Mouse (Mus musculus) left cerebral cortex, postnatal 25 days (tissue): ENCODE results near the gene AC131692.1. TPM values are rescaled to one million over a fixed set of nuclear protein-coding genes. Genes with fewer than 3 reads are reported as not detected.

Experiments used
- DNase-seq, 2 experiments: peaks; one replicate each; pipeline ENCODE4 v3.0.0; 2022; ENCODE audit warnings: low spot score in 2 of 2, mixed read lengths in 1 of 2
- intact Hi-C: fragments of 180-260 bp; cut with DNase I; formaldehyde crosslinking; loops from one replicate; pipeline ENCODE4 v1.15.1; 2025
- total RNA-seq, 2 experiments: library from RNA; stranded (reverse); gene quantifications; 2 replicates each; pipeline ENCODE4 v1.2.3; 2021

The AC131692.1 gene
- total RNA-seq, 2 experiments from 2014 or later, result not detected

DNA sequence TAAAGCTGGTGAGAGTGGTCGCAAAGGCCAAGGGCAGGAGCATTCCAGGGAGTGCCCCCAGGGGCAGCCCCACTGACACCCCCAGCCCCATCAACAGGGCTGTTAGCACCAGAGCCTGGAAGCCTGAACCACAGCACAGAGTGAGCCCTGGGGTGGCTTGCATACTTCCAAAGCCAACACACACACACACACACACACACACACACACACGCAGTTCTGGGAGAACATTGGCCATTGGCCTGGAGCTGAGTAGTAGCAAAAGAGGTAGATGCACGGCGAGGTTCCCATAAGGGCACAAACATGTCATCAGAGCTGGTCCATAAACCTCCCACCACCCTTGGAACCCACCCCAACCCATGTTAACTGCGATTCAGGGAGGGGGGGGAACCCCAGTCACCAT is 27.6 kb upstream of the AC131692.1 start:
- no peak for DNase-seq
- intact Hi-C loops, result loop anchor here (5.0 kb wide), 1 partner anchor 51 kb away; the partner anchor contains the start of gene Sac3d1

DNA sequence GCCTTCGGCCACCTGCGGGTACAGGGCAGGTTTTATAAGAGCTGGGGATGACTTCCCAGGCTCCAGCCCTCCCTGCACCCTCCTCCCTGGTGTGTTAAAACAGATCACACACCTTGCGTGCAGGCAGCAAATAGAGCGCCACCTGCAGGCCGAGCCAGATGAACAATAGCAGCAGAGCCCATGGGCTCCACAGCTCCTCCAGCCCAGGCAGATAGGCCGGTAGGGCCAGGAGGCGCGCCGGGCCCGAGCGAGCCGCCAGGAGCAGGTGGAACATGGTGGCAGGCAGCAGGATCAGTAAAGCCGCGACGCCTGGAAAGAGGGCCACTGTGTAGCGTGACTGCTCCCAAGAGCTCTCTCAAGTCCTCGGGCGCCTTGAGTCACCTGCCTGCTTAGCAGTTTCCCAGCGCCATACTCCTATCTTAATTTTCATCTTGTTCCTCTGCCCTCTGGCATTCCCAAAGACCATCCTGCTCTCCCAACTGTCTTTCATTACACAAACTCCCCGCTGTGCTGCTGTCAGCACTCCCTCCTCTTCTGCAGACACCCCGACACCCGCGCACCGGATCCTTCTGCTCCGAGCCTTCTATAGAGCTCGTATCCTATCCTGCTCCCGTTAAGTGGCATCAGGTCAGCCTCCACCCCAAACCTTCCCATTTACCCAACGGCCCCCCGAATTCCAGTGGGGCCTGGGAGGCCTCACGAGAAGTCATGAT is 27.1 kb upstream of the AC131692.1 start:
- peak; percentile 83 to 87 for DNase-seq
- intact Hi-C loops, result loop anchor here (5.0 kb wide), 1 partner anchor 50 kb away; the partner anchor contains the start of gene Sac3d1

DNA sequence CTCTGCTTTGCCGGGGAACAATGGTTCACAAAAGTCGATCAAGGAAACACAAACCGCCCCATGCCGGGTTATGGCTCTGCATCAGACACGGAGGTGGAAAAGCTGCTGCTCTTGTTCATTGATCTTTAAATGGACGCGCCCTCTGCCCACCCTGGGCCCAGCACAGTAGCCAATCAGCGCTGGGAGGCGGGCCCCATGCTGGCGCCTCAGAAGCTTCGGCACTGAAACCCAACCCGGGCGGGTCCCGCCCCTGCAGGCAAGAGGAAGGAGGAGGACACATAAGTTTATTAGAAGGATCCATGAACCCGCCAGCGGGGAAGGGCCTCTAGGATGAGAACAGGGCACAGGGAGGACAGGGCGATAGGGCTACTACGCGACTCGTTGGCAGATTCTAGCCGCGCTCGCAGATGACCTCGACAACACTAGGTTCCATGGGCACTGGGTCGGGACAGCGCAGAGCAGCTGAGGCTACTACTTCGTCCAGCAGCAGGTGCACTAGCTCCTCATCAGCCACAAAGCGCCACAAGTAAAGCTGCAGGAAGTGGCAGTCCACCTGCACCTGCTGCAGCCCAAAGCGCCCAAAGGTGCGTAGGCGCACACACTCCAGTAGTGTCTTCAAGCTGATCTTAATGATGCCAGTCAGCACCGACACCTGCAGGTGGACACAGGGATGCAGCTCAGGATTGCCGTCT is 26.3 kb upstream of the AC131692.1 start, which contains the start of gene Tm7sf2:
Gene Tm7sf2 (minus strand): TSS at position 650 of the 692 bp plus-strand sequence.
- peak; percentile 82 to 91 for DNase-seq

DNA sequence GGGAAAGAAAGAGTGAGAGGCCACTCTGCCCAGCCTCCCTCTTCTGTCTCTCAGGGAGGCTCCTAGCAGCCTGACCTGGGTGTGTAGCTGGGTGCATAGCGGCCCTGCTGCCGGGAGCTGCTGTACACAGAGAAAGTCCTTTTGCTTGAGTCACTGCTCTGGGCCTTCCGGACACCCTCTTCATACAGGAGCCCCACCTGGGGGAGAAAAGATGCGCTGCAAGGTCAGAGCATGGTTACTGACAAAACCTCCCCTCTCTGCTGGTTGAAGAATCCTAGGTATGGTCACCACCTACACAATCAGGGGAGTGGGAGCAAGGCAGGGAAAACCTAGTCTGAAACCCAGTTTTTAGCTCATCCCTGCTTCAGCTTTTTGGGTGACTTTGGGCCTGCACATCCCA is 25.3 kb upstream of the AC131692.1 start:
- intact Hi-C loops, result loop anchor here (5.0 kb wide), 1 partner anchor 48 kb away; the partner anchor contains the start of gene Sac3d1
- DNase-seq, result no peak

More for the DNA sequence above, 26.3 kb upstream of the AC131692.1 start, which contains the start of gene Tm7sf2:
- intact Hi-C loops, result loop anchor here (5.0 kb wide), 1 partner anchor 49 kb away; the partner anchor contains the start of gene Sac3d1

DNA sequence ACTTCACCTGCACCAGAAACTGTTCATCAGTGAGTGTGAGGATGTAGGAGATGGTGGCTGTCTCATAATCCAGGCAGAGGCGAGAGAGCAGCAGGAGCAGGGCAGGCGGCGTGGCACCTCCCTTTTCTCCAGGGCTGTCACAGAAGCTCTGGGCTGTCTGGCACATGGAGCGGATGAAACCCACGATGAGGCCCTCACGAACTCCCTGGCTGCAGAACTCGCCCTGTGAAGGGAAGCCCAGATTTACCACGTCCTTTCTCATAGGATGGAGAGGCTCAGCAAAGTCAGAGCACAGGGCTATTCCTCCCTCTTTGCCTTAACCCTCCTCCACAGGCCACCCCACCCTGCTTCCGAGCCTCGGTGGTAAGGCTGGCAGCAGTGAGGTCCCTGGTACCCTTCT is 24.4 kb upstream of the AC131692.1 start:
- intact Hi-C loops, result loop anchor here (5.0 kb wide), 1 partner anchor 47 kb away; the partner anchor contains the start of gene Sac3d1

DNA sequence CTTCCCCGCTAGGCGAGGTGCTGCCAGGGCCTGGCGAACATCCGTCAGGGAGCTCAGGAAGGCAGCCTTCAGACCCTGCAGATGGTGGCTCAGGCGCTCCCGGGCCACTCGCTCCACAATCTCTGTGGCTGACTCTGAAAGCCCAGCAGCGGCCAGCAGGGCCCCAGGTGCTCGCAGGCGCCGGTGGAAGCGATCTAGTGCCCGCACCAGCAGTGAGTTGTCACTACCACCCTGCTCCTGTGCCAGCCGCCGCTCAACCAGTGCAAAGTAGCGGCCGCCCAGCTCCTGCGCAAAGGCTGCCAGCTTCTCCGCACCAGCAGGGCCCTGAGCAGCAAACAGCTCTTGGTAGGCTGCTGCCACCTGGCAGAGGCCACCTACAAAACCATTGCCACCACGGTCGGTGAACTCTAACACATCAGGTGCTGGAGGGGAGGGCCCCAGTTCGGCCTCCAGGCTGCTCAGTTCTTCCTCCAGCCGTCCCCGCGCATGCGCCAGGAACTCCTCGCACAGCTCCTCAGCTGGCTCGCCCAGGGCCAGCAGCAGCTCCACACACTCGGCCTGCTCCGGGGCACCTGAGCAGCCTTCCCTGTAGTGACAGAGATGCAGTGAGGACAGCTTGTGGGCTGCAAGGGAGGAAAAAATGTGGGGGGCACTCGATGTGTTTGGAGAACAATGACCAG is 23.5 kb upstream of the AC131692.1 start:
- intact Hi-C loops, result no loop called here

More for the DNA sequence above, 24.4 kb upstream of the AC131692.1 start:
- no peak for DNase-seq

DNA sequence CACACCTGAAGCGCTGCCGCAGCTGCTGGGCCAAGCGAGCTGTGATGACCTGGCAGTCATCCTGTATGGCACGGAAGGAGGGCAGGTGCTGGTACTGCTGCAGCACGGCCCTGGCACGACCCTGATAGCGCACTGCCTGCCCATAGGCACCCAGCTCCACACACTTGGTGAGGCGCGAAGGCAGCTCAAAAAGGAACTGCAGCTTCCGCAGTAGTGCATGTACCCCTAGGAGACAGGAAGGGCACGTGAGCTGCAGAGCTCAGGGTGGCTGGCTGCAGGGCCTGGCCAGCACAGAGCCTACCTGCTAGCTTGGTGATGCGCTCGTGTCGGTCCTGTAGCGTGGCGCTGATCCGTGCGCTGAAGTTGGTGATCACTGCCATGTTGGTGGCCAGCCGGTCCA is 23.0 kb upstream of the AC131692.1 start:
- no peak for DNase-seq
- intact Hi-C loops, result no loop called here

More for the DNA sequence above, 23.5 kb upstream of the AC131692.1 start:
- no peak for DNase-seq

DNA sequence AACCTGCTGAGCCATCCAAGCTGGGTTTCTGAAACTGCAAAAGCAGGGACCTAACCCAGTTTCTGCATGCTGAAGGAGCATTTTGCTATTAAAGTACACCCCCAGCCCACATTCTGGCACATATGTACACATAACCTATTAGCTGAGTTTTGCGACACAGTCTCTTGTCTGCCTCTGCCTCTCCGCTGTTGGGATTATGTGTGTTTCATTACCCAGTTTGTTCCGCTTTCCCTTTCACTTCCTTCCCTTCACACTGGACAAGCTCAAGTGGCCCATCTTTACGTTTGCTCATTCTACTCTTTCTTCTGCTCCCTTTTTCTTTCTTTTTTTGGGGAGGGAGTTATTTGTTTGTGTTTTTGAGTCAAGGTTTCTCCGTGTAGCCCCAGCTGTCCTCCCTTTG is 20.3 kb upstream of the AC131692.1 start:
- DNase-seq, result no peak
- intact Hi-C loops, result no loop called here

DNA sequence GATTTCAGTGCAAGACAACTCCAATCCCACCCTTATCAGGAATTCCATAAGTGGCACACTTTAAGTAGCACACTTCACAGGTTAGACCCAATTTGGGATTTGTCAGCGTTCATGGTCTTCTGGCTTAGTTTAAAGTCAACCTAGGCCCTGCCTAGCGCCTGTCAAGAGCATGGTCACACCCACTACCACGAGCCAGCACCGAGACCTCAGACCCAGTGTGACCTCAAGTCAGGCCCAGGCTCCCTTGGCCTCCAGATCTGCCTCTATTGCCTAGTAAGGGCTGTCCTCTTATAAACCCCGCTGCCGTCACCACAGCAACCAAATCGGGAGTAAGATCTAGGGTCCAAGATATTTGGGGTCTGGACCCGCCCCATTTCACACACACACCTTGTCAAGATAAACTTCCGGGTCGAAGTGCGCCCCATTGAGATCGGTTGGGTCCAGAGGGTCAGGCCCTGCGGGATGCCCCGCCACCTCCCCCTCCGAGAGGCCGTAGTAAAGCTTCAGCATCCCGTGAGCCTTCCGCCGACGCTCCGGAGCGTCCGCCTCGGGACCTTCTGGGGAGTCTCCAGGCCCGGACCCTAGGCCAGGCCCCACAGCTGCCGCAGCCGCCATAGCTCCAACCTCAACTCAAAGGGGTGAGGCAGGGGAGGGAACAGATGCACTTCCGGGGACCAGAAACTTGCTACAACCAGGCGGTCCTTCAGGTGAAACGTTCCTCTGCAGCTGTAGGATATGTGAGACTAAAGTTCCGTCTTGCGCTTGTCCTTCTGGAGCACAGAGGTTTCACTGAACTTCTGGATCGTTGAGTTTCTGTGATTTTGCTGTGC is 17.4 kb upstream of the AC131692.1 start, which contains the start of gene Vps51:
Gene Vps51 (minus strand): TSS at position 668 of the 830 bp plus-strand sequence.
- intact Hi-C loops, result no loop called here
- peak; percentile 87 to 94 for DNase-seq

DNA sequence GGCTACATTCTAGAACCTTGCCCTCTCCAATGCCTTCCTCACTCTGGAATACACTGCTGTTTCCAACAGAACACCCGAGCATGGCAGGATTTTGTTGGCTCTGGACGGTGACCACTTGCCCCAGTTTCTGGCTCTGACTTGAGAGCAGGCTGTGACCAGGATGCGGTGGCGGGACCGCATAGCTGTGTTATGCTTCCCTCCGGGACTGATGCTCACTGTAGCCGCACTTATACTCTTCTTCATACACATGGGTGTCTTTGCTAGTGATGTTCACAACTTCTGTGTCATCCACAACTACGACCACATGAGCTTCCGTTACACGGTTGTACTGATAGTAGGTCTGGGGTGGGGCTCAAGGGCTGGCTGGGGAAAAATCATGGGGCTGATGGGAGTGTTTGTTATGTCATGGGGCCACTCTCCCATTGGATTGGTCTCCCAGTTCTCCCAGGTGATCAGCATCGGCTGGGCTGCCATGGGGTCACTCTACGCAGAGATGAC is 14.2 kb upstream of the AC131692.1 start, which contains the start of gene Tmem262:
Gene Tmem262 (plus strand): TSS at position 51 of the 498 bp plus-strand sequence.
- intact Hi-C loops, result no loop called here
- no peak for DNase-seq

DNA sequence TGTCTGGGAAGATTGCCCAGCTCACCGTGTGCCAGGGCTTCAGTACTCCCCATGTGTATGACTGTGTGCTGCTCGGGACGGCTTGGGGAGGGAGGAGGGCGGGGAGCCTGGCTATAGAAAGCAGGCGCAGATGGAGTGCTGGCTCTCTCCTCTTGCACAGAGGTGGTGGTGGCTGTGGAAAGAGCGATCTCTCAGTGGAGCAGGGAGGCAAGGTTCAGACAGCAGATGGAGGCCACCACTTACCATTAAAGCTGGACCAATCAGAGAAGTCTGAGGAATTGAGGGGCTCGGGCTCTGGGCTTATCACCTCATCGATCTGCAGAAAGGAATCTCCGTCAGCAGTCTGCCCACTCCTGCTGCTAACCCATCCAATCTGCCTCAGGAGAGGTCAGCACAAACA is 12.1 kb upstream of the AC131692.1 start, which contains the start of gene Gm28374:
Gene Gm28374 (minus strand): TSS at position 101 of the 400 bp plus-strand sequence.
- no peak for DNase-seq
- intact Hi-C loops, result no loop called here

DNA sequence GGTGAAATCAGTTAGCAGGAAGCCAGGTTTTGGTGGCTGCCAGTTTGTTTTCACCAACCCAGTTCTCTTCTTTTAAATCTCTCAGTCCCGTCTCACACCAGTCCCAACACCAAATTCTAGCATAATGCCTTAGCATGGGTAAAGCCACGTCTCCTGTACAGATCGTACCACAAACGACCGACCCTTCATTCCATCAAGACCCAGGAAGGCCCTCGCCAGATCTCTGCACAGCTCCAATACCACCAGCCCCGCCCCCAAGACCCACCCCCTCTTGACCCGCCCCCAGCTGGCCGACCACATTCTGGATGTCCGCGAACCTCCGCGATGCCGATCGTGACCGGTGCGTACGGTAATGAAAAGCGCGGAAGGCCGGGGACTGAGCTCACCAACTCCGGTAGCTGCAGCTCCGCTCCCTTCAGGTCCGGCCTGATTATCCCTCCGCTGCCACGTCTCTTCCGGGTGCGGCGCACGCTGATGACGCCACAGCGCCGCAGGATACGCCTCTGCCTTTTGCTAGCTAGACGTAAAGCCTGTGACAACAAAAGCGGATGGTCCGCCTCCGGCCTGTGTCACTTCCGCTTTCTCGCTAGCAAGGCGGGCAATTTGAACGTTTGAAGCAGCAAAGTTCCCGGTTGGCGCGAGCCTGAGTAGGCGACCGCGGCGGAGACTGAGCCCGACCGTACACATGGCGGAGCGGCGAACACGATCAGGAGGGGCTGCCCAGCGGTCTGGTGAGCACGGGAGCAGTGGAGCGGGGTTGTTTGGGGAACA is 9.6 kb upstream of the AC131692.1 start, which contains the start of the genes Zfpl1 and Cdca5:
Gene Zfpl1 (minus strand): TSS at position 479 of the 771 bp plus-strand sequence.
Gene Cdca5 (plus strand): TSS at position 506 of the 771 bp plus-strand sequence.
- intact Hi-C loops, result loop anchor here (1.0 to 2.0 kb wide), 2 partner anchors 28 to 34 kb away; partner anchors contain the start of genes Fau, Mrpl49 and Sac3d1
- DNase-seq, result peak; percentile 97 to 98

DNA sequence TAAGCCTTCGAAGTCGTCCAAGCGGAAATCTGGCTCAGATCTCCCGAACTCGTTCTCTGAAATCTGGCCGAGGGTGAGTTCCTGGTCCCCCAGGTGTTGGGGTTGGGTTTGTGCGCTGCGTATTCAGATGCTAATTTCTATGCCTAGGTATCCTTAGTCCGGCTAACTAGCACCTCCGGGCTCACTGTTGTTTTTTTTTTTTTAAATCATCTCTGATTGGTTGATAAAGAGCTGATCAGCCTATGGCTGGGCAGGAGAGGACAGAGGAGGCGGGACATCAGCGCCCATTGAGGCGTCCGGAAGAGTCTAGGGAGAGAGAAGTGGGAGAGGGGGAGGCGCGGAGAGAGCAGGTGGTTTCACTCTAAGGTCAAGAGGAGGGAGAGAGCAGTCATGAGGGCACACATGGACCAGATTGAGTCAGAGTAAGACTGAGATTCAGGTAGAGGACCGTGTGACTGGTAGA is 8.8 kb upstream of the AC131692.1 start:
- intact Hi-C loops, result loop anchor here (1.0 to 2.0 kb wide), 2 partner anchors 29 to 33 kb away; partner anchors contain the start of genes Fau, Mrpl49 and Sac3d1
- no peak for DNase-seq

DNA sequence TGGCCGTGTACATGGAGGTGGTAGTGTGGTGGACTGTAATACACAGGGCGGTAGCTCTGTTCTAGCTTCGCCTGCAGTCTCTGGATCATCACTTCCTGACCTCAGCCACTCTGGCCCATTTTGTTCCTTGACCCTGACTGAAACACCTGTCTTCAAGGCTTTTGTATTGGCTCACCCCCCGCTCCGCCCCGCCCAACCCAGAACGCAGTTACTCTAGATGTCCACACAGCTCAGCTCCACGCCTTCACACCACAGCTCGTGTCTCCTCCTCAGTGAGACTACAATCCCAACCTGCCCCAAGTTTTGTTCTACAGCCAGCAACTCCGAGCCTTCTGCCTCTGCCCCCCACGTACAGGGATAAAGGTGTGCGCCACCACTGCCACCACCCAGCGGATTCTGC is 5.4 kb upstream of the AC131692.1 start:
- DNase-seq, result no peak
- intact Hi-C loops, result no loop called here

DNA sequence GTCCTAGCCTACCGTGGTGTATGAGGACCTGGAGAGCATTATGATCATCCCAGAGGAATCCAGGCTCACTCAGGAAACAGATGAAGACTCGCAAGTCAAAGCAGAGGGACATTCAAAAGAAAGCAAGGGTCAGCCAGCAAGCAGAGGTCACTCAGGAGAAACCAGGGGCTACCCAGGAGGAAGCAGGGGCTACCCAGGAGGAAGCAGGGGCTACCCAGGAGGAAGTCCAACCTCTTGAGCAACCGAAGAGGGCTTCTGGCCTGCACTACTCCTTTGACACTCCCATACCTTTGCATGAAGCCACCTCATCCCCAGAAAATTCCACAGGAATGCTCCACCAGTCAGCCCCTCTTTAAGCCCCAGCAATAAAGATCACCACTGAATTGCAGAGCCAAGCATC is 3.6 kb downstream of the AC131692.1 start:
- DNase-seq, result no peak
- intact Hi-C loops, result no loop called here

DNA sequence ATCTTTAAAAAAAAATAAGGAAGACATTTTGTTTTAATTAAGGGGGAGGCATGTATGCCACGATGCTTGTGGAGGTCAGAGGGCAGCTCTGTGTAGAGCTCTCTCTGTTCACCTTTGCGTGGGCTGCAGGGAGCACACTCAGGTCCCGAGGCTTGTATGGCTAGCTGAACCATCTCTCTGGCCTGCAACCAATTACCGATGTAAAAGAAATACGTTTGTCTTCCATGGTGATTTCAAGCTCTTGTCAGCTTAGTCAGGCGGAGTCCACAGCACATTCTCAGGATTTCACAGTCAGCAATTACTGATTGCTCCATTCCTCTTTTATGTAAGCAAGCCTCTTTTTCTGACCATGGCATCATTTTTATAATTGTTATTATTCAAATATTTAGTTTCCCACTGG is 7.0 kb downstream of the AC131692.1 start:
- no peak for DNase-seq
- intact Hi-C loops, result no loop called here

DNA sequence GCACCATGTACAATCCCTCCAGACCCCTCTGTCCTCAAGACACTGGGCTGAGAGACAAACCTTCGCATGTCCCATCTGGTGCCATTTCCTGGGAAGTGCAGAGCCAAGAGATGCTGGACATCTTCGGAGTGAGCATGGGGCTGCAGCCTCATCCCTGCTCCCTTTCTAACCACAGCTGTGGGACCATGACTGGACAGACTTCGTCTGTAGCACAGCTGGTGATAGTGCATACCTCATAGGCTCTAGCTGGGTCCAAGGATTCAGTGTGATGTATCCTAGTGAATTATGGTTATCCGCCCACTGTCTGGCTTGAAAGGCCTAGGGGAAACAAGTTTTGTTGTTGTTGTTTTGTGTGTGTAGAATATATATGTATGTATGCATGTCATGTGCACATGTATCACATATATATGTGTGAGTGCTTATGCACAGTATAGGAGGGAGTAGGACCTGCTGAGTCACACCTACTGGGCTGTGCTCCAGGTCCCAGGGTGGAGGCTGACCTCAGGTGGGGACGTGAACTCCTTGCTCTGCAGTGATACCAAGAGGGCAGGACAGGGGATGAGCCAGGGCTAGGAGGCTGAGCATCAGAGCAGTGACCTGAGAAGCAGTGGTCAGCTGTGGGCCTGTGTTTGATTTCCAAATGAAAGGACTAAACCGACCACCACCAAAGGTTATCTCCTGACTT is 8.1 kb downstream of the AC131692.1 start:
- intact Hi-C loops, result no loop called here
- DNase-seq, result no peak
